Mouse (Mus musculus): ENCODE results near the gene Tomm34. TPM values are rescaled to one million over a fixed set of nuclear protein-coding genes. Genes with fewer than 3 reads are reported as not detected.
"Not testable (repeated sequence)": the region's sequence is repeated elsewhere in the genome, so short reads cannot be mapped to it uniquely, and the experiment has no call there.

Tomm34 gene
- polyA plus RNA-seq, 1 experiment from 2014 or later, result 80.0 TPM

GRCm38 (mm10) chr2:164077875-164078274 lies 6.9 kb upstream of the Tomm34 start:
- DNase-seq (ENCODE audit: low spot score), result peak; percentile 22

GRCm38 (mm10) chr2:164076874-164077425 lies 6.0 kb upstream of the Tomm34 start:
- peak; percentile 19 for DNase-seq (ENCODE audit: low spot score)

GRCm38 (mm10) chr2:164075088-164075487 lies 4.1 kb upstream of the Tomm34 start:
- peak; percentile 64 for DNase-seq (ENCODE audit: low spot score)

- peak; percentile 99 for DNase-seq (ENCODE audit: low spot score)
Observed at GRCm38 (mm10) chr2:164073918-164074578, 3.1 kb upstream of the Tomm34 start.

GRCm38 (mm10) chr2:164073120-164073519 lies 2.2 kb upstream of the Tomm34 start:
- no peak for DNase-seq (ENCODE audit: low spot score)

- no peak for DNase-seq (ENCODE audit: low spot score)
Observed at GRCm38 (mm10) chr2:164072109-164072508, 1.1 kb upstream of the Tomm34 start.

- not testable (repeated sequence) for DNase-seq (ENCODE audit: low spot score)
Observed at GRCm38 (mm10) chr2:164071437-164071820, 460 bp upstream of the Tomm34 start.

- peak; percentile 64 for DNase-seq (ENCODE audit: low spot score)
Observed at GRCm38 (mm10) chr2:164070142-164070764, 716 bp downstream of the Tomm34 start, which contains the start of gene Stk4. Gene Stk4 (plus strand): TSS chr2:164070322.

- DNase-seq (ENCODE audit: low spot score), result no peak
Observed at GRCm38 (mm10) chr2:164059634-164060235, 11.2 kb downstream of the Tomm34 start.

- DNase-seq (ENCODE audit: low spot score), result peak; percentile 82
Observed at GRCm38 (mm10) chr2:164054671-164055070, 16.3 kb downstream of the Tomm34 start.

GRCm38 (mm10) chr2:164053767-164054166 lies 17.2 kb downstream of the Tomm34 start:
- peak; percentile 46 for DNase-seq (ENCODE audit: low spot score)

- DNase-seq (ENCODE audit: low spot score), result peak; percentile 62
Observed at GRCm38 (mm10) chr2:164047197-164047690, 23.7 kb downstream of the Tomm34 start.

GRCm38 (mm10) chr2:164041523-164041922 lies 29.4 kb downstream of the Tomm34 start:
- no peak for DNase-seq (ENCODE audit: low spot score)

GRCm38 (mm10) chr2:164040949-164041348 lies 30.0 kb downstream of the Tomm34 start:
- DNase-seq (ENCODE audit: low spot score), result no peak

- DNase-seq (ENCODE audit: low spot score), result no peak
Observed at GRCm38 (mm10) chr2:164038407-164039028, 32.5 kb downstream of the Tomm34 start.

GRCm38 (mm10) chr2:164036520-164037019 lies 34.4 kb downstream of the Tomm34 start:
- peak; percentile 53 for DNase-seq (ENCODE audit: low spot score)

- DNase-seq (ENCODE audit: low spot score), result no peak
Observed at GRCm38 (mm10) chr2:164032973-164033372, 38.0 kb downstream of the Tomm34 start.

GRCm38 (mm10) chr2:164031147-164031546 lies 39.8 kb downstream of the Tomm34 start:
- no peak for DNase-seq (ENCODE audit: low spot score)

GRCm38 (mm10) chr2:164025150-164025549 lies 45.8 kb downstream of the Tomm34 start, which contains the start of gene Pabpc1l:
Gene Pabpc1l (plus strand): TSS chr2:164025450.
- DNase-seq (ENCODE audit: low spot score), result no peak

- DNase-seq (ENCODE audit: low spot score), result no peak
Observed at GRCm38 (mm10) chr2:164022104-164022503, 48.9 kb downstream of the Tomm34 start.

GRCm38 (mm10) chr2:164019943-164020342 lies 51.0 kb downstream of the Tomm34 start:
- no peak for DNase-seq (ENCODE audit: low spot score)

Measured in thymus, postnatal 0 days (tissue).